Mouse (Mus musculus): Measurements from ENCODE around the gene Abhd14a.

GRCm38 (mm10) chr9:106461026-106461415 is 13.5 kb upstream of the Abhd14a start:
- TF ChIP-seq GATA1 (IDR thresholded peaks at IDR 0.05; ENCODE audit: low read length): no peak
- no peak for TF ChIP-seq TAL1 (IDR thresholded peaks at IDR 0.05; ENCODE audit: low read length)

All from erythroblast, embryonic 14.5 days (primary cell).